Mouse (Mus musculus) stomach, postnatal 0 days (tissue): Measurements from ENCODE around the gene Spg11. TPM values are rescaled to one million over a fixed set of nuclear protein-coding genes. Genes with fewer than 3 reads are reported as not detected.

Experiments
- ATAC-seq: fragments of 200-750 bp; cut with Nextera tagmentation; 2 replicates; pipeline ENCODE4 v1.8.0; 2017; ENCODE audit not compliant: low FRiP score, low TSS enrichment
- DNase-seq: peaks from one replicate; pipeline ENCODE4 v3.0.0-alpha.2; 2016; ENCODE audit warnings: low spot score
- H3K27ac ChIP-seq: fragments of 300-500 bp; sonication (generic); replicated peaks from 2 replicates; pipeline ENCODE4 v1.5.1; 2014; ENCODE audit warnings: mild to moderate bottlenecking, control low read depth
- H3K27me3 ChIP-seq: fragments of 300-500 bp; sonication (generic); 2 replicates; pipeline ENCODE4 v1.6.1; 2014; ENCODE audit warnings: low read length; ENCODE audit not compliant: control insufficient read depth, insufficient read depth
- H3K36me3 ChIP-seq: fragments of 300-500 bp; sonication (generic); 2 replicates; pipeline ENCODE4 v1.6.1; 2014; ENCODE audit warnings: low read length, mixed read lengths; ENCODE audit not compliant: control insufficient read depth, insufficient read depth
- H3K4me1 ChIP-seq: fragments of 300-500 bp; sonication (generic); replicated peaks from 2 replicates; pipeline ENCODE4 v1.6.1; 2014; ENCODE audit warnings: antibody characterized with exemption; ENCODE audit not compliant: control insufficient read depth, insufficient read depth
- H3K4me2 ChIP-seq: fragments of 300-500 bp; sonication (generic); replicated peaks from 2 replicates; pipeline ENCODE4 v1.6.1; 2014; ENCODE audit warnings: low read depth, mild to moderate bottlenecking, control low read depth, moderate library complexity
- H3K4me3 ChIP-seq: fragments of 300-500 bp; sonication (generic); 2 replicates; pipeline ENCODE4 v1.5.1; 2014; ENCODE audit warnings: low read depth, low read length, control low read depth
- H3K9ac ChIP-seq: fragments of 300-500 bp; sonication (generic); 2 replicates; pipeline ENCODE4 v1.6.1; 2014; ENCODE audit warnings: mild to moderate bottlenecking, low read length, control low read depth, mixed read lengths
- H3K9me3 ChIP-seq: fragments of 300-500 bp; sonication (generic); 2 replicates; pipeline ENCODE4 v1.6.1; 2016; ENCODE audit warnings: low read length; ENCODE audit not compliant: control insufficient read depth
- CTCF ChIP-seq: IDR thresholded peaks from 2 replicates; pipeline ENCODE4 v1.5.1; 2016; ENCODE audit warnings: antibody characterized with exemption, low read depth, mild to moderate bottlenecking, moderate library complexity
- EP300 ChIP-seq: optimal IDR thresholded peaks from 2 replicates; pipeline ENCODE3; 2016; ENCODE audit warnings: antibody characterized with exemption
- WGBS: fragments of 180-500 bp; shearing (Covaris S2); extraction: QIAGEN DNeasy Blood & Tissue Kit; methylation state at CpG from one replicate; pipeline ENCODE4 v1.1.7; 2014; 5-methylcytosine and 5-hydroxymethylcytosine counted together
- polyA plus RNA-seq: library from polyadenylated mRNA; unstranded; fragments of >200 nt; fragmentation: Nextera tagmentation; extraction: Ambion mirVana; gene quantifications from 2 replicates; pipeline ENCODE4 v1.2.1, GENCODE M21; 2015

Gene Spg11
- polyA plus RNA-seq, 1 experiment from 2014 or later, result 3.2 TPM

- Histone ChIP-seq H3K9me3 (no peaks in the 10 kb centered on the region), H3K27ac (no peak overlapping the region), H3K36me3 (no peaks in the 10 kb centered on the region), H3K4me2 (no peak overlapping the region), H3K27me3 (no peaks in the 10 kb centered on the region), H3K4me1 (no peaks in the 10 kb centered on the region), H3K4me3 (no peak overlapping the region), H3K9ac (no peak overlapping the region)
- WGBS, result 64% methylated on average over 5 of the region's 5 CpGs
- peak; percentile 29 for DNase-seq
- ATAC-seq, result peak; percentile 64
- peak; percentile 45 for TF ChIP-seq CTCF
- TF ChIP-seq EP300, result no peak
Measured at GRCm38 (mm10) chr2:122141332-122141967, 23.3 kb upstream of the Spg11 start.

DNA sequence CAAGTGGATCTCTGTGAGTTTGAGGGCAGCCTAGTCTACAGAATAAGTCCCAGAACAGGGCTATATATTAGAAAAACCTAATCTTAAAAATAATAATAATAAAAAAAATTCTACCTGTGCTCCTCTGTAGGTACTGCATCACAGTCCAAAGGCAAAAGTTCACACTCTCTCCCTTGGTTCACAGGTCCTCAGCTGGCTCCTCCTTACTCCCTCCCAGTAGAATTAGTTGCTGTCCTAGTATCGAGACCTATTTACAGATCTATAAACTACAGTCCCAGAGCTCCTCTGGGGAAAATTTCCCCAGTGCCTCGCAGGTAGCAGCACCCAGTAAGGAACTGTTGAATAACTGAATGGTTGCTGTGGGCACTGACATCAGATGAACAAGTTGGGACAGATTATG lies 22.6 kb upstream of the Spg11 start:
- Histone ChIP-seq H3K4me1 (no peaks in the 10 kb centered on the region), H3K9me3 (no peaks in the 10 kb centered on the region), H3K27me3 (no peaks in the 10 kb centered on the region), H3K9ac (no peak overlapping the region), H3K27ac (no peak overlapping the region), H3K36me3 (no peaks in the 10 kb centered on the region), H3K4me3 (no peak overlapping the region), H3K4me2 (no peak overlapping the region)
- DNase-seq (no peak), ATAC-seq (no peak)
- TF ChIP-seq CTCF, result no peak
- no peak for TF ChIP-seq EP300
- 54% methylated on average over 2 of the region's 2 CpGs for WGBS

DNA sequence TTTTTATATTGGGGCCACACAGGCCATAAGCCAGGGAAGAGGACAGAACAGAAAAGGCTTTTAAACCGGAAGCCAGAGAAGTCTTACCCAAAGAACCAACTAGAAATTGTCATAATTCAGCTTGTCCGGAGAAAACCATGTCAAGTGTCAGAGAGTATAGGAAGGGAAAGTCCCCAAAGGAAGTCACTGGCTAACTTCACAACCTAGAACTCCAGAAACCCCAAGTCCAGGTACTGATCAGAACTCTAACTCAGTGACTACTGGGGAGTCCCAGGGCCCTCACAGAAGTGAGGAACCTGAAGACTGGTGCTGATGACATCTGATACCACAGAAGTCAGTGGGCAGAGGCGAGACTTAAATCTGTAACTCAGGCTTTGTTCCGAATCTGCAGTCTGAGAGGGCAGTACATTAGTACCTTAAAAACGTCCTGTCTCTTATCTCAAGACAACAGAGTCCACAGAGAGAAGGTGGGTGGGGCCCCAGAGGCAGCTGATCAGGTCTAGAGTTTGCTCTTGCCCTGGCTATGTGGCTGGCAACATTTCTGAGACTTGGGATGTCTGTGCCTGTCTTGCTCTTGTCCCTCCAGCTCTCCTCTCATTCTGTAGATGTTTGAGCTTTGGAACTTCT lies 19.8 kb upstream of the Spg11 start:
- no peak overlapping the region for H3K27ac ChIP-seq
- H3K4me3 ChIP-seq, result no peak overlapping the region
- no peak overlapping the region for H3K4me2 ChIP-seq
- DNase-seq (peak; percentile 67), ATAC-seq (peak; percentile 79; the same call in 1 of the 2 replicates)
- TF ChIP-seq EP300 (no peak), CTCF (no peak)
- 52% methylated on average over 5 of the region's 5 CpGs for WGBS
- H3K27me3 ChIP-seq, result no peaks in the 10 kb centered on the region
- no peaks in the 10 kb centered on the region for H3K4me1 ChIP-seq
- no peaks in the 10 kb centered on the region for H3K36me3 ChIP-seq
- H3K9ac ChIP-seq, result no peak overlapping the region
- H3K9me3 ChIP-seq, result no peaks in the 10 kb centered on the region

DNA sequence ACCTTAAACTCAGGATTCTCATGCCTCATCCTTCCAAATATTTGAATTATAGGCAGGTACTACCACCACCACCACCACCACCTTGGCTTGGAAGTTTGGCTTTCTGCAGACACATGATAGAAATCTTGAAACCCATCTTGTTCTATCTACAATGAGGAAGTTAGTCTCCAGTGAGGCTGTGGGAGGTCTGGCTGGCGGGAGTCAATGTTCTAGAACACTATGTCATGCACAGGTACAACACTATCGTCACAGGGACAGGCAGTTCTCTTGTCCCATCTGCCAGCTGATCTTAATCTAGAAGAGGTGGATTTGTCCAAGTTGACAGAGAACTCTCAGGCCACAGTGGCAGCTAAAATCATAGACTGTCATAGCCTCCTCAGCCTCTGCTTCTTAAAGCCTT lies 14.4 kb upstream of the Spg11 start:
- H3K27me3 ChIP-seq, result no peaks in the 10 kb centered on the region
- WGBS, result 85% methylated on average over 2 of the region's 2 CpGs
- no peak overlapping the region for H3K27ac ChIP-seq
- H3K4me1 ChIP-seq, result no peaks in the 10 kb centered on the region
- no peak for TF ChIP-seq EP300
- no peak for TF ChIP-seq CTCF
- DNase-seq (no peak), ATAC-seq (no peak)
- H3K9me3 ChIP-seq, result no peaks in the 10 kb centered on the region
- H3K4me2 ChIP-seq, result no peak overlapping the region
- H3K9ac ChIP-seq, result no peak overlapping the region
- no peaks in the 10 kb centered on the region for H3K36me3 ChIP-seq
- no peak overlapping the region for H3K4me3 ChIP-seq

GRCm38 (mm10) chr2:122132078-122132477 lies 13.9 kb upstream of the Spg11 start:
- no peak overlapping the region for H3K4me3 ChIP-seq
- no peak overlapping the region for H3K4me2 ChIP-seq
- H3K27me3 ChIP-seq, result no peaks in the 10 kb centered on the region
- no peaks in the 10 kb centered on the region for H3K9me3 ChIP-seq
- TF ChIP-seq EP300 (no peak), CTCF (no peak)
- WGBS, result 85% methylated on average over 2 of the region's 2 CpGs
- no peak overlapping the region for H3K9ac ChIP-seq
- no peak overlapping the region for H3K27ac ChIP-seq
- DNase-seq, result no peak
- no peaks in the 10 kb centered on the region for H3K36me3 ChIP-seq
- H3K4me1 ChIP-seq, result no peaks in the 10 kb centered on the region
- ATAC-seq, result no peak

- Histone ChIP-seq H3K4me2 (no peak overlapping the region), H3K4me1 (no peaks in the 10 kb centered on the region), H3K27ac (no peak overlapping the region), H3K4me3 (no peak overlapping the region), H3K36me3 (no peaks in the 10 kb centered on the region), H3K9me3 (no peaks in the 10 kb centered on the region), H3K27me3 (no peaks in the 10 kb centered on the region), H3K9ac (no peak overlapping the region)
- TF ChIP-seq EP300, result no peak
- no peak for TF ChIP-seq CTCF
- DNase-seq (no peak), ATAC-seq (no peak)
- 92% methylated on average over 4 of the region's 4 CpGs for WGBS
Measured at GRCm38 (mm10) chr2:122127635-122128034, 9.4 kb upstream of the Spg11 start.
